Mouse (Mus musculus) megakaryocyte, adult 5-6 weeks (primary cell): Measurements from ENCODE around the gene Cenpu. TPM values are rescaled to one million over a fixed set of nuclear protein-coding genes. Genes with fewer than 3 reads are reported as not detected.

Experiments
- total RNA-seq, 2 experiments: library from RNA; stranded (forward) in 1 of 2; stranded (reverse) in 1 of 2; fragments of 153-499, 151-499 nt in 1 of 2; fragments of 221-1000, 200-1000 nt in 1 of 2; gene quantifications; 2 replicates each; pipeline versions ENCODE4 v1.2.3 to v1.2.4; 2015 to 2017

Gene Cenpu
- total RNA-seq, 2 experiments from 2014 or later: 21.0 to 30.1 TPM

Other genes starting within 250 kb of the Cenpu start
- gene Acsl1, start 81.0 kb upstream of the Cenpu start, total RNA-seq (2015): 51.0 and 67.3 TPM in 2 replicates
- gene Acsl1, start 81.0 kb upstream of the Cenpu start, total RNA-seq (2017): 97.1 and 125 TPM in 2 replicates
- 19.2 and 20.1 TPM in 2 replicates for gene Primpol, start 65.2 kb downstream of the Cenpu start, total RNA-seq (2015)
- 7.5 and 9.6 TPM in 2 replicates for gene Primpol, start 65.2 kb downstream of the Cenpu start, total RNA-seq (2017)
- 40.0 and 41.8 TPM in 2 replicates for gene Casp3, start 65.3 kb downstream of the Cenpu start, total RNA-seq (2015)
- gene Casp3, start 65.3 kb downstream of the Cenpu start, total RNA-seq (2017): 74.2 and 88.3 TPM in 2 replicates
- gene Irf2, start 187.7 kb downstream of the Cenpu start, total RNA-seq (2015): 152 and 154 TPM in 2 replicates
- gene Irf2, start 187.7 kb downstream of the Cenpu start, total RNA-seq (2017): 37.9 and 77.9 TPM in 2 replicates